Mouse (Mus musculus) liver, postnatal 0 days (tissue): Measurements from ENCODE around the gene Mapkbp1.

Experiments used
- CTCF ChIP-seq: sonication (generic); IDR thresholded peaks from 2 replicates; pipeline ENCODE4 v1.5.1; 2016; ENCODE audit warnings: antibody characterized with exemption, low read depth
- EP300 ChIP-seq: IDR thresholded peaks from 2 replicates; pipeline ENCODE4 v1.6.1; 2016; ENCODE audit warnings: antibody characterized with exemption, low read depth, mild to moderate bottlenecking

- no peak for TF ChIP-seq EP300
- no peak for TF ChIP-seq CTCF
Observed at GRCm38 (mm10) chr2:120069466-120069990, 97.0 kb downstream of the Mapkbp1 start.
